In genomic region chr4:102478860-102479259, GRCm38 (mm10) we compare ENCODE assay signal across 24 mouse cellular contexts.
DNase-seq lines count a peak whose midpoint lies in the region; ATAC-seq and TF ChIP-seq lines count a peak whose summit lies in the region.
"Had no signal": no experiment of that assay in that cellular context is flagged by ENCODE, and none has a peak within 500 bp of the region (broad histone marks: within the 10 kb centered on the region; RNA-seq: fewer than 3 reads in every experiment).

No protein-coding gene starts in this region.

- WGBS in forebrain, postnatal 0 days: 84% methylated on average over 7 of the region's 7 CpGs

- no peaks in the 10 kb centered on the region for H3K9me3 ChIP-seq in CH12.LX (replicated peaks; ENCODE audit: low read length)
- no peaks in the 10 kb centered on the region for H3K9me3 ChIP-seq in ES-E14 (ENCODE audit: control insufficient read depth, insufficient read depth, low read depth, low read length)
- H3K9me3 ChIP-seq in MEL (replicated peaks; ENCODE audit: insufficient read depth, low read length): no peaks in the 10 kb centered on the region
- no peaks in the 10 kb centered on the region for H3K9me3 ChIP-seq in forebrain, postnatal 0 days (ENCODE audit: low read length)

- no peak overlapping the region for H3K4me3 ChIP-seq in CH12.LX (replicated peaks in 1 of 3; ENCODE audit: low read depth in 2 of 3, low read length in 2 of 3, poor library complexity in 1 of 3)
- H3K4me3 ChIP-seq in ES-E14 (ENCODE audit: insufficient read depth in 1 of 2, low read depth in 1 of 2, low read length in 2 of 2, poor library complexity in 1 of 2, severe bottlenecking in 1 of 2): no peak overlapping the region
- no peak overlapping the region for H3K4me3 ChIP-seq in MEL (ENCODE audit: control insufficient read depth in 1 of 2, insufficient read depth in 1 of 2, low read depth in 2 of 2, low read length in 2 of 2)
- no peak overlapping the region for H3K4me3 ChIP-seq in forebrain, postnatal 0 days (ENCODE audit: low read depth, low read length)

- H3K27ac ChIP-seq in CH12.LX (ENCODE audit: insufficient read depth, low read depth): no peak overlapping the region
- no peak overlapping the region for H3K27ac ChIP-seq in ES-E14 (ENCODE audit: insufficient read depth, low read depth, low read length, poor library complexity, severe bottlenecking)
- H3K27ac ChIP-seq in MEL (ENCODE audit: control insufficient read depth, low read depth, low read length): no peak overlapping the region
- H3K27ac ChIP-seq in forebrain, postnatal 0 days (ENCODE audit: low read depth, low read length): no peak overlapping the region

- H3K79me2 ChIP-seq in CH12.LX (replicated peaks; ENCODE audit: control insufficient read depth, extremely low read depth, insufficient read depth, poor library complexity, severe bottlenecking): no peaks in the 10 kb centered on the region
- H3K79me2 ChIP-seq in MEL (ENCODE audit: control insufficient read depth, insufficient read depth, low read length, poor library complexity): no peaks in the 10 kb centered on the region

- no peak for TF ChIP-seq RAD21 in CH12.LX (IDR thresholded peaks at IDR 0.05; ENCODE audit: low read depth, low read length)
- TF ChIP-seq RAD21 in MEL (IDR thresholded peaks at IDR 0.05; ENCODE audit: low read depth, low read length): no peak

- DNase-seq in CH12.LX (ENCODE audit: extremely low read depth) (no peak), ES-E14 (ENCODE audit: low read depth, low spot score) (no peak), MEL (ENCODE audit: low read depth, low spot score) (no peak)
- no peak for DNase-seq in forebrain, postnatal 0 days
- DNase-seq in left cerebral cortex, postnatal 4 days: no peak
- no peak for DNase-seq in thymus, postnatal 25 days
- DNase-seq in B cell, adult 2 months: no peak
- DNase-seq: adrenal gland, adult 2 months; adrenal gland, adult 8-10 months; adrenal gland, postnatal 10 days; adrenal gland, postnatal 14 days; adrenal gland, postnatal 25 days; adrenal gland, postnatal 36 days; cerebellum, adult 11 months; cerebellum, adult 11-12 months; cerebellum, adult 18-20 months; cerebellum, adult 2 months; cerebellum, adult 8-10 months; cerebellum, adult 9-10 months had no signal

- intact Hi-C loops in left cerebral cortex, postnatal 4 days (cut with DNase I): no loop called here

- dilution Hi-C loops in CH12.LX (cut with MboI; ENCODE audit: extremely low pct_ligation_motif_present, extremely low pct_unique_long_range_greater_than_20kb, low sequenced_read_pairs): loop anchor here (25.0 kb wide), 1 partner anchor 242 kb away; no protein-coding TSS in a partner anchor

- 0 out of 2 replicates have a peak, but pooled peaks have one; percentile 42 for ATAC-seq in erythroid progenitor cell, adult 5-6 weeks (replicated peaks; ENCODE audit: low FRiP score, poor library complexity, severe bottlenecking)
- ATAC-seq in forebrain, postnatal 0 days: no peak
- ATAC-seq: activated CD4-positive, CD25-positive, alpha-beta regulatory T cell, adult 4 months; CD4-positive, CD25-positive, alpha-beta regulatory T cell, adult 4 months had no signal

- TF ChIP-seq POLR2A in CH12.LX (IDR thresholded peaks at IDR 0.05; ENCODE audit: low read depth, low read length) (no peak), MEL (IDR thresholded peaks at IDR 0.05; ENCODE audit: control insufficient read depth in 1 of 2, insufficient read depth in 1 of 2, low read depth in 1 of 2, low read length in 2 of 2, poor library complexity in 1 of 2) (no peak)

- in situ Hi-C loops in CH12.LX (cut with MboI; ENCODE audit: low pct_ligation_motif_present, low pct_unique_long_range_greater_than_20kb, low sequenced_read_pairs): loop anchor here (25.0 kb wide), 1 partner anchor 483 kb away; no protein-coding TSS in a partner anchor
- in situ Hi-C loops in ES-E14 (cut with MboI; ENCODE audit: low sequenced_read_pairs in 2 of 2, unreplicated experiment in 2 of 2): loop anchor here in 1 of 2 experiments (25.0 kb wide), 1 partner anchor 183 kb away; no protein-coding TSS in a partner anchor

- H3K4me1 ChIP-seq in CH12.LX (ENCODE audit: control insufficient read depth in 1 of 2, insufficient read depth in 2 of 2): peaks cover 9 to 14% of the 10 kb centered on the region in 2 experiments
- H3K4me1 ChIP-seq in ES-E14 (ENCODE audit: control insufficient read depth in 2 of 2, insufficient read depth in 2 of 2, low read length in 2 of 2, poor library complexity in 1 of 2): no peaks in the 10 kb centered on the region
- no peaks in the 10 kb centered on the region for H3K4me1 ChIP-seq in MEL (ENCODE audit: control insufficient read depth in 1 of 2, insufficient read depth in 2 of 2, low read length in 2 of 2)
- H3K4me1 ChIP-seq in forebrain, postnatal 0 days (ENCODE audit: insufficient read depth): no peaks in the 10 kb centered on the region

- TF ChIP-seq EP300 in CH12.LX (IDR thresholded peaks at IDR 0.05; ENCODE audit: low read length) (no peak), MEL (IDR thresholded peaks at IDR 0.05; ENCODE audit: low read depth in 1 of 2, low read length in 2 of 2) (no peak)

- no peak overlapping the region for H3K9ac ChIP-seq in CH12.LX (ENCODE audit: insufficient read depth, low read depth)
- no peak overlapping the region for H3K9ac ChIP-seq in ES-E14 (ENCODE audit: insufficient read depth, low read depth, low read length, poor library complexity, severe bottlenecking)
- no peak overlapping the region for H3K9ac ChIP-seq in MEL (ENCODE audit: control insufficient read depth, low read depth, low read length, poor library complexity, severe bottlenecking)
- H3K9ac ChIP-seq in forebrain, postnatal 0 days: no peak overlapping the region

- no peak overlapping the region for H3K4me2 ChIP-seq in CH12.LX (ENCODE audit: insufficient read depth, low read depth, poor library complexity, severe bottlenecking)
- no peak overlapping the region for H3K4me2 ChIP-seq in forebrain, postnatal 0 days (ENCODE audit: low read depth)

- no peak for TF ChIP-seq CTCF in CH12.LX (conservative IDR thresholded peaks at IDR 0.05 in 1 of 2, IDR thresholded peaks at IDR 0.05 in 1 of 2; ENCODE audit: low read depth in 2 of 2, low read length in 2 of 2)
- TF ChIP-seq CTCF in MEL (IDR thresholded peaks at IDR 0.05 in 2 of 3, conservative IDR thresholded peaks at IDR 0.05 in 1 of 3; ENCODE audit: control insufficient read depth in 1 of 3, insufficient read depth in 1 of 3, low read depth in 2 of 3, low read length in 3 of 3, poor library complexity in 1 of 3, severe bottlenecking in 1 of 3): no peak
- TF ChIP-seq CTCF in forebrain, postnatal 0 days (IDR thresholded peaks at IDR 0.05; ENCODE audit: low read depth): no peak

- H3K27me3 ChIP-seq in CH12.LX (replicated peaks): no peaks in the 10 kb centered on the region
- no peaks in the 10 kb centered on the region for H3K27me3 ChIP-seq in MEL (ENCODE audit: control insufficient read depth in 1 of 2, insufficient read depth in 2 of 2, low read length in 2 of 2)
- H3K27me3 ChIP-seq in forebrain, postnatal 0 days (ENCODE audit: insufficient read depth, low read length): no peaks in the 10 kb centered on the region
- H3K27me3 ChIP-seq: Patski had no signal

- H3K36me3 ChIP-seq in CH12.LX (replicated peaks in 1 of 2; ENCODE audit: control insufficient read depth in 1 of 2, insufficient read depth in 1 of 2, low read length in 1 of 2): no peaks in the 10 kb centered on the region
- H3K36me3 ChIP-seq in ES-E14 (ENCODE audit: control insufficient read depth, insufficient read depth, low read length, poor library complexity, severe bottlenecking): no peaks in the 10 kb centered on the region
- H3K36me3 ChIP-seq in MEL (ENCODE audit: control insufficient read depth in 1 of 2, insufficient read depth in 2 of 2, low read length in 2 of 2): no peaks in the 10 kb centered on the region
- H3K36me3 ChIP-seq in forebrain, postnatal 0 days (ENCODE audit: insufficient read depth): no peaks in the 10 kb centered on the region
- H3K36me3 ChIP-seq: G1E had no signal

TF ChIP-seq in CH12.LX, 34 proteins besides CTCF, POLR2A, EP300 and RAD21:
- TF ChIP-seq MYC (IDR thresholded peaks at IDR 0.05; ENCODE audit: low read depth, low read length) (no peak), POLR2AphosphoS2 (IDR thresholded peaks at IDR 0.05; ENCODE audit: low read depth, low read length) (no peak), USF2 (conservative IDR thresholded peaks at IDR 0.05; ENCODE audit: low read depth, low read length) (no peak), SIN3A (IDR thresholded peaks at IDR 0.05; ENCODE audit: low read length) (no peak), MAFK (IDR thresholded peaks at IDR 0.05; ENCODE audit: insufficient replicate concordance, low read length) (peak; percentile 99), RCOR1 (conservative IDR thresholded peaks at IDR 0.05; ENCODE audit: low read depth, low read length) (no peak), ETS1 (conservative IDR thresholded peaks at IDR 0.05; ENCODE audit: low read depth, low read length) (no peak), E2F4 (IDR thresholded peaks at IDR 0.05; ENCODE audit: insufficient replicate concordance, low read depth, low read length) (no peak)

TF ChIP-seq in ES-E14, 5 proteins besides CTCF, POLR2A, EP300 and RAD21:
- TF ChIP-seq MAFK (IDR thresholded peaks at IDR 0.05; ENCODE audit: insufficient read depth, low read depth, low read length) (peak; percentile 98), ZC3H11A (IDR thresholded peaks at IDR 0.05; ENCODE audit: borderline replicate concordance, low read depth, low read length) (no peak)

TF ChIP-seq in MEL, 35 proteins besides CTCF, POLR2A, EP300 and RAD21:
- no peak for TF ChIP-seq TAL1 (IDR thresholded peaks at IDR 0.05; ENCODE audit: low read length)
- TF ChIP-seq USF2 (IDR thresholded peaks at IDR 0.05; ENCODE audit: borderline replicate concordance in 1 of 2, insufficient read depth in 1 of 2, low read depth in 1 of 2, low read length in 2 of 2): no peak
- TF ChIP-seq NELFE (IDR thresholded peaks at IDR 0.05; ENCODE audit: low read depth, low read length): no peak
- TF ChIP-seq E2F4 (IDR thresholded peaks at IDR 0.05; ENCODE audit: borderline replicate concordance, low read depth, low read length): no peak
- TF ChIP-seq MAFK (IDR thresholded peaks at IDR 0.05; ENCODE audit: borderline replicate concordance, low read depth, low read length): peak; percentile 90
- no peak for TF ChIP-seq KAT2A (conservative IDR thresholded peaks at IDR 0.05; ENCODE audit: low read depth, low read length)

Comparison
In these comparisons a context has a peak if more than half of its experiments do, and no peak if none do; other contexts are left out.
1. Of the 35 proteins assayed by ChIP-seq in both MEL and CH12.LX: peak only in MEL: none; only in CH12.LX: none; in both: MAFK; in neither: 34.